Mouse (Mus musculus) testis, adult 2 months (tissue): ENCODE results near the gene Thumpd2. TPM values are rescaled to one million over a fixed set of nuclear protein-coding genes. Genes with fewer than 3 reads are reported as not detected.

ENCODE experiments used
- H3K27ac ChIP-seq: fragments of 200-500 bp; 2 replicates; pipeline ENCODE4 v1.5.1; 2012; ENCODE audit warnings: low read depth, low read length; ENCODE audit not compliant: control insufficient read depth, insufficient read depth
- H3K27me3 ChIP-seq: fragments of 200-500 bp; 2 replicates; pipeline ENCODE4 v1.6.1; 2012; ENCODE audit warnings: mild to moderate bottlenecking, low read length, moderate library complexity; ENCODE audit not compliant: control insufficient read depth, insufficient read depth
- H3K36me3 ChIP-seq: fragments of 200-500 bp; 2 replicates; pipeline ENCODE4 v1.6.1; 2012; ENCODE audit warnings: mild to moderate bottlenecking, low read length; ENCODE audit not compliant: control insufficient read depth, insufficient read depth
- H3K4me1 ChIP-seq: fragments of 200-500 bp; 2 replicates; pipeline ENCODE4 v1.6.1; 2012; ENCODE audit warnings: low read length; ENCODE audit not compliant: control insufficient read depth, insufficient read depth
- H3K4me3 ChIP-seq: fragments of 200-500 bp; 2 replicates; pipeline ENCODE4 v1.5.1; 2012; ENCODE audit warnings: low read depth, mild to moderate bottlenecking, low read length, moderate library complexity, mixed read lengths; ENCODE audit not compliant: control insufficient read depth
- CTCF ChIP-seq: fragments of 200-500 bp; IDR thresholded peaks from 2 replicates; pipeline ENCODE4 v1.5.1; 2012; ENCODE audit warnings: low read depth, mild to moderate bottlenecking, inconsistent platforms, low read length, moderate library complexity; ENCODE audit not compliant: control insufficient read depth, insufficient read depth, insufficient replicate concordance
- POLR2A ChIP-seq: fragments of 200-500 bp; IDR thresholded peaks from 2 replicates; pipeline ENCODE4 v1.6.1; 2012; ENCODE audit warnings: low read depth, mild to moderate bottlenecking, inconsistent platforms, low read length, moderate library complexity; ENCODE audit not compliant: control insufficient read depth
- polyA plus RNA-seq: library from polyadenylated mRNA; depleted of rRNA; stranded (reverse); fragments of >200 nt; gene quantifications from 2 replicates; pipeline ENCODE4 v1.2.3, GENCODE M21; 2012; rRNA removed

Gene Thumpd2
- 0.61 and 0.67 TPM in 2 replicates for polyA plus RNA-seq

DNA sequence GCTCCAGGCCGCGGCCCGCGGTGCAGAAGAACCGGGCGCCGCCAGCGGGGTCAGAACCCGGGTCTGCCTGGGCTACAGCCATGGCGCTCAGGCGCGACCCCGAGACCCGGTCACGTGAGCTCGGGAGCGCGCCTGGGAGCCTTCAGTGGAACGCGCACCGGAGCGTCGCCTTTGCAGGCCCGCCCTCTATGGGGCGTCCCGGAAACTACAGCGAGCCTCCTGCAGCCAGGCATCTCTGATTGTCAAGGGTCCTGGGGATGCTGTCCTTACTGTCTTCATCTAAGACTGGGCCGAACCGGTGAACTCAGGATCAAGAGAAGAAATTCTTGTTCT is at the start of gene Thumpd2:
TSS of gene Thumpd2 (minus strand) at position 104 of the 333 bp plus-strand sequence.
- TF ChIP-seq POLR2A (peak; percentile 45; the same call in 1 of the 2 replicates), CTCF (peak; percentile 88)
- Histone ChIP-seq H3K27me3 (no peaks in the 10 kb centered on the region), H3K36me3 (no peaks in the 10 kb centered on the region), H3K27ac (peak within 1 kb of the TSS; percentile 68), H3K4me1 (no peaks in the 10 kb centered on the region; the same call in 1 of the 2 replicates), H3K4me3 (peak within 1 kb of the TSS; percentile 79)

DNA sequence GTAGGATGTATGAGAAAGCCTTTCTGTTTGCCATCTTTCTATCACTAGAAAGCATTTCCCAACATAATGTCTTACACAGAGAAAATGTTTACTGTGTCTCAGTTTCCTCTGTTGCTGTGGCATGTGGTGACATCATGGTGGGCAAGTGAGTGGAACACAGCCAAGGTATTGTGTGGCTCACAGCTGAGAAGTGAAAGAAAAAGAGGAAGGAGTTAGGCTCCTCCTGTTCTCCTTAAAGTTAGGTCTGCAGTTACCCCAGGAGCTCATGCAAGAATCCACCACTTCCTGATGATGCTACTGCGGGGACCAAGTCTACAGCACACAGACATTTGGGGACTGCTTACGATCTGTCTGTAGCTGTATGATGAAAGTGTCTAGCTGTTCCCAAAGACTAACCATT is 39.4 kb upstream of the Thumpd2 start:
- no peak overlapping the region for H3K4me3 ChIP-seq
- TF ChIP-seq POLR2A (no peak), CTCF (no peak)
- H3K36me3 ChIP-seq = no peaks in the 10 kb centered on the region
- no peaks in the 10 kb centered on the region for H3K4me1 ChIP-seq
- H3K27me3 ChIP-seq = no peaks in the 10 kb centered on the region
- H3K27ac ChIP-seq = no peak overlapping the region

DNA sequence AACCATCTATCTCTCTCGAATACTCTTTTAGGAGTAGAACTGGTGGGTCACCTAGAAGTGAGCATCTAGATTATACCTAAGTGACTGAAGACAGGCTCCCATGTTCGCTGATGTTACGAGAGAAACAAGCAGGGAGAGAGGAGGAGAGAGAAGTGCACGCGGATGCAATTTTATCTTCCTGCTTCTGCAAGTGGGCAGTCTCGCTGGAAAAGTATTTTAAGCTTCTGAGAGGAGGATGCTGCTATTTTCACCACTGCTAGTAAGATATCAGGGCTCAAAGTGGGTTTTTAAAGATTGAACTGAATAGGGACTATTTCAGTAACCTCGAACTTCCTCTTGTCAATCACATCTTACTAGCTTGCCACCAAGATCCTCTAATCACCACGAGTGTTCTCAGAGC is 38.0 kb upstream of the Thumpd2 start:
- Histone ChIP-seq H3K27me3 (no peaks in the 10 kb centered on the region), H3K4me1 (no peaks in the 10 kb centered on the region), H3K36me3 (no peaks in the 10 kb centered on the region), H3K27ac (no peak overlapping the region), H3K4me3 (no peak overlapping the region)
- TF ChIP-seq POLR2A = no peak
- TF ChIP-seq CTCF = no peak

- no peaks in the 10 kb centered on the region for H3K36me3 ChIP-seq
- no peak overlapping the region for H3K4me3 ChIP-seq
- TF ChIP-seq POLR2A (no peak), CTCF (no peak)
- H3K27me3 ChIP-seq = no peaks in the 10 kb centered on the region
- H3K27ac ChIP-seq = no peak overlapping the region
- no peaks in the 10 kb centered on the region for H3K4me1 ChIP-seq
Observed at GRCm38 (mm10) chr17:81098444-81098843, 33.6 kb upstream of the Thumpd2 start.

DNA sequence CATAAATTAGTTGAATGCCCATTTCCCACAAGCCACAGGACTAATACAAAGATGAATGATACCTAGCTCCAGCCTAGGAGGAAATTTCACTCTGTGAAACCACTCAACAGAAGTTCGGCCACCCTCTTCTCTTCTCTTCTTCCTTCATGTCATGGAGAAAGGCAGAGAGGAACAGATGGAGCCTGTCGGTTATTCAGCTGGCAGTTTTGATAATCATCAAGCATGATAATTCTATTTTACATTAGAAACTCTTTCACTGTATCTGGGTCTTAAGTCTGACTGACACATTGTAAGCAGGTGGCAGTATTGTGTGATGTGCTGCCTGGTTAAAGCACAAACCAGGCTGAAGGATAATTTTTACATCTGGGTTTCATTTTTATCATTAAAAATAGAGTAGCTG is 31.6 kb upstream of the Thumpd2 start:
- no peak for TF ChIP-seq CTCF
- TF ChIP-seq POLR2A = no peak
- H3K27me3 ChIP-seq = no peaks in the 10 kb centered on the region
- H3K4me3 ChIP-seq = no peak overlapping the region
- no peak overlapping the region for H3K27ac ChIP-seq
- H3K36me3 ChIP-seq = no peaks in the 10 kb centered on the region
- H3K4me1 ChIP-seq = no peaks in the 10 kb centered on the region

DNA sequence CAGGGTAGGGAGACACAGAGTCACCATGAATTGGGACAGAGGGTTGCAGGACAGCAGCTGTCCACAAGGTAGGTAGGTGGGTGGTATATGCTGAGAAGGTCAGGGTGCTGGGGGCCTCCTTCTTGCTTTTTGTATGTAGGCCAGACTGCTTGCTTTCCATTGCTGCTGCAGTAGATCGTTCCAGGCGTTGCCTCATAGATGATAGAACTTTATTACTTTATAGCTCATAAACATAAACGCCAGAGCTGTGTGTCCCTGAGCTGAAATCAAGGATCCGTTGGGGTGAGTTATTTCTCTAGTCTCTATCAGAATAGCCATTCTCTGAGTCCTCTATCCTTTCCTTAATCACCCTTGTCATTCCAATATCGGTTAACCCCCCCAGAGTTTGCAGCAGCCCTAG is 27.9 kb upstream of the Thumpd2 start:
- Histone ChIP-seq H3K4me1 (no peaks in the 10 kb centered on the region), H3K27ac (no peak overlapping the region), H3K4me3 (no peak overlapping the region), H3K27me3 (no peaks in the 10 kb centered on the region), H3K36me3 (no peaks in the 10 kb centered on the region)
- no peak for TF ChIP-seq POLR2A
- TF ChIP-seq CTCF = no peak

GRCm38 (mm10) chr17:81088866-81089265 is 24.0 kb upstream of the Thumpd2 start:
- H3K27ac ChIP-seq = no peak overlapping the region
- no peaks in the 10 kb centered on the region for H3K36me3 ChIP-seq
- no peak overlapping the region for H3K4me3 ChIP-seq
- no peak for TF ChIP-seq CTCF
- no peak for TF ChIP-seq POLR2A
- H3K4me1 ChIP-seq = no peaks in the 10 kb centered on the region
- no peaks in the 10 kb centered on the region for H3K27me3 ChIP-seq

DNA sequence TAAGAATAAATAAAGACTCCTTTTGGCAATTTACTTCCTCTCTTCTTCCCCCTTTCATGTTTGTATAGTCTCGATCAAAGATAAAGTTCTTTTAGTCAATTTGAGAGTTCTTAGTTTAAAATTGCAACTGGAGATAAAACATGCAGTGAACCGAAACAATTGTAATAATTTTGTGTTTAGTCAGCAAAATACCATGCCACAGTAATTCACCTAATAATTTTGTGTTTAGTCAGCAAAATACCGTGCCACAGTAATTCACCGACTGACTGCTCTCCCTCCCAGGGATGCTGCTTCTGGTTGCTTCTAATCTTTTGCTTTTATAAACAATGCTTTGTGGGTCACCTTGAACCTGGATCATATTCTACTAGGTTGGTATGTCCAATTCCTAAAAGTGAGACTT is 22.9 kb upstream of the Thumpd2 start:
- Histone ChIP-seq H3K36me3 (no peaks in the 10 kb centered on the region), H3K27ac (no peak overlapping the region), H3K4me3 (no peak overlapping the region), H3K4me1 (no peaks in the 10 kb centered on the region), H3K27me3 (no peaks in the 10 kb centered on the region)
- TF ChIP-seq CTCF = no peak
- TF ChIP-seq POLR2A = no peak
